ENCODE assay signal across 21 mouse cellular contexts in genomic region chr12:85986024-85986423, GRCm38 (mm10).
DNase-seq lines count a peak whose midpoint lies in the region; ATAC-seq lines count a peak whose summit lies in the region.
"Had no signal": no experiment of that assay in that cellular context is flagged by ENCODE, and none has a peak within 500 bp of the region (broad histone marks: within the 10 kb centered on the region; RNA-seq: fewer than 3 reads in every experiment).

No protein-coding gene starts in this region.

- no peaks in the 10 kb centered on the region for H3K27me3 ChIP-seq in kidney, embryonic 15.5 days
- no peaks in the 10 kb centered on the region for H3K27me3 ChIP-seq in limb, embryonic 15.5 days
- H3K27me3 ChIP-seq: forebrain, embryonic 15.5 days; hindbrain, embryonic 15.5 days; intestine, embryonic 15.5 days; limb, embryonic 12.5 days; midbrain, embryonic 12.5 days had no signal

- WGBS in kidney, embryonic 15.5 days: 63% methylated on average over 7 of the region's 7 CpGs
- WGBS in limb, embryonic 15.5 days: 55% methylated on average over 7 of the region's 7 CpGs

- H3K36me3 ChIP-seq in kidney, embryonic 15.5 days: no peaks in the 10 kb centered on the region
- no peaks in the 10 kb centered on the region for H3K36me3 ChIP-seq in limb, embryonic 15.5 days
- H3K36me3 ChIP-seq: forebrain, embryonic 15.5 days; hindbrain, embryonic 15.5 days; intestine, embryonic 15.5 days; midbrain, embryonic 12.5 days had no signal

- H3K4me2 ChIP-seq in kidney, embryonic 15.5 days: no peak overlapping the region
- no peak overlapping the region for H3K4me2 ChIP-seq in limb, embryonic 15.5 days
- H3K4me2 ChIP-seq: intestine, embryonic 15.5 days; limb, embryonic 12.5 days; midbrain, embryonic 12.5 days had no signal

- intact Hi-C loops in heart, postnatal 36 days (cut with DNase I): no loop called here

- H3K4me3 ChIP-seq in kidney, embryonic 15.5 days (replicated peaks): no peak overlapping the region
- H3K4me3 ChIP-seq in limb, embryonic 15.5 days: no peak overlapping the region
- H3K4me3 ChIP-seq: forebrain, embryonic 15.5 days; hindbrain, embryonic 15.5 days; intestine, embryonic 15.5 days; limb, embryonic 12.5 days; midbrain, embryonic 12.5 days had no signal

- peaks cover 25% of the 10 kb centered on the region for H3K4me1 ChIP-seq in kidney, embryonic 15.5 days
- H3K4me1 ChIP-seq in limb, embryonic 15.5 days: 0 out of 2 replicates have a peak, but pooled peaks cover 5% of the 10 kb centered on the region
- H3K4me1 ChIP-seq: intestine, embryonic 15.5 days; midbrain, embryonic 12.5 days had no signal

- peak; percentile 85 for DNase-seq in heart, adult 11 months
- DNase-seq in heart, postnatal 36 days: no peak
- no peak for DNase-seq in kidney, postnatal 14 days
- peak; percentile 8 for DNase-seq in lung, postnatal 10 days
- DNase-seq in lung, postnatal 4 days: no peak
- no peak for DNase-seq in adrenal gland, postnatal 10 days
- DNase-seq: cerebellum, adult 11 months; cerebellum, postnatal 25 days; gastrocnemius, postnatal 25 days; kidney, postnatal 36 days; layer of hippocampus, adult 9-11 months; right cerebral cortex, adult 18-20 months had no signal

- H3K9ac ChIP-seq in kidney, embryonic 15.5 days: no peak overlapping the region
- no peak overlapping the region for H3K9ac ChIP-seq in limb, embryonic 15.5 days
- H3K9ac ChIP-seq: forebrain, embryonic 15.5 days; hindbrain, embryonic 15.5 days; intestine, embryonic 15.5 days; limb, embryonic 12.5 days; midbrain, embryonic 12.5 days had no signal

- peak overlapping the region; percentile 70; the same call in 1 of the 2 replicates for H3K27ac ChIP-seq in kidney, embryonic 15.5 days
- peak overlapping the region; percentile 55; the same call in 1 of the 2 replicates for H3K27ac ChIP-seq in limb, embryonic 15.5 days
- H3K27ac ChIP-seq: hindbrain, embryonic 15.5 days; intestine, embryonic 15.5 days; limb, embryonic 12.5 days; midbrain, embryonic 12.5 days had no signal

- no peak for ATAC-seq in kidney, embryonic 15.5 days (replicated peaks; ENCODE audit: low FRiP score)
- no peak for ATAC-seq in limb, embryonic 15.5 days (ENCODE audit: insufficient number of reproducible peaks, low FRiP score, low TSS enrichment, low read depth)
- ATAC-seq: activated CD4-positive, CD25-positive, alpha-beta regulatory T cell, adult 4 months; forebrain, embryonic 15.5 days; intestine, embryonic 15.5 days had no signal

- no peaks in the 10 kb centered on the region for H3K9me3 ChIP-seq in kidney, embryonic 15.5 days (replicated peaks)
- H3K9me3 ChIP-seq in limb, embryonic 15.5 days: no peaks in the 10 kb centered on the region
- H3K9me3 ChIP-seq: forebrain, embryonic 15.5 days; G1E; hindbrain, embryonic 15.5 days; intestine, embryonic 15.5 days; limb, embryonic 12.5 days; midbrain, embryonic 12.5 days had no signal

Comparison
In these comparisons a context has a peak if more than half of its experiments do, and no peak if none do; other contexts are left out.
1. DNase-seq: peak in heart, adult 11 months (single experiment) and lung, postnatal 10 days (single experiment); none in heart, postnatal 36 days (0 of 2), kidney, postnatal 14 days (single experiment), lung, postnatal 4 days (0 of 2) and adrenal gland, postnatal 10 days (single experiment).